Mouse (Mus musculus) right cerebral cortex, postnatal 10 days (tissue): ENCODE results near the gene Wdr19.

Source experiments
- DNase-seq, 2 experiments: peaks; one replicate each; pipeline ENCODE4 v3.0.0; 2021; ENCODE audit warnings: low spot score in 2 of 2

Gene Wdr19

DNA sequence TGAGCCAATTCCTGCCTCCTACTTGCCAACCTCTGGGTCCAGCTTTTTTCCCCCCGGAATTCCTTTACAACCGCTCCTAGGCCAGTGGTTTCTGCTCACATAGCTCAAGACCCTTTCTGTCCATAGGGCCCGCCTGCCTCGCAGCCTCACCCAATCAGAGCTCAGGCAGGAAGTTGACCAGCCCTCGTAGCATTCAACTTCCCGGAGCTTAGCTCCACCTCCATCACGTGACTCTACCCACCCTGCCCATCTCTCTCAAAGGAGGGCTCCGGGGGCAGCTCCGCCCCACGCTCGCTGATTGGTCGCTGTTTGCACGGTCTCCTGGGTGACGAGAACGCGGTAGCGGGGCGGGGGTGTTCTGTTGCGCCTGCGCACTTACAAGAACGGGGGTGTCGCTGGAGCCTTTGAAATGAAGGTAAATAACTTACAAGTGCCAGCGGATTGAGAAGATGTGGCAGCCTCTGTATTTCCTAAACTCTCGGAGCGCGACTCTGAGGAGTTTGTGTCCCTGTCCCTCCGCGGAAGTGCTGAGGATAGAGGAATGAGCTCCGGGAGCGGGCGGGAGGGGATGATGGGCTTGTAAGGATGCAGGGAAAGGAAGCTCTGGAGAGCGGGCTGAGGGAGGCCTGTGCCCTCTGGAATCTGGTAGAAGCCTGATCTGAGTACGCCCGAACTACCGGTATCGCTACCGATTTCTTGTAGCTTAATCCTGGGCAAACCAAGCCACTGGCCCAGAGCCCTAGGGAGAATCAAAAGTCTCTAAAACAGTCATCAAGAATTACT lies at the start of gene Wdr19:
Wdr19 (plus strand) TSS at position 351 of the 783 bp plus-strand sequence.
- peak; percentile 99 to 100 for DNase-seq

DNA sequence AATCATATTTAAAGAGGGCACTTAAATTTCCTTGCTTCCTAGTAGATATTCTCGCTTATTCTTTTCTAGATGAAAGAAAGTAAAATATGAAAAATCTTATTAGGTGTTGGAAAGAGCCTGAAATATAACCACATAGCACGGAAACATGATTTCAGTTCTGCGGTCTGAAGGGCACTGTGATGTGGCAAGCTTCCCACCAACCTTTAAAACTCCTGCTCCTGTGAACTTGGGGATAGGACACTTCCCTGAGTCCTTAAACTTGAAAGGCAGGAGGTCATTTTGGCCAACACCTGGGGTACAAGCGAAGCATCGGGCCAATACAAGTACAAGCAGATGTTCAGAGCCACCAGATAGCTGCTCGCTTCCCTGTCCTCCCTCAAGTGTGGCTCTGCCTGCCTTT lies 49.8 kb upstream of the Wdr19 start:
- DNase-seq: no peak

DNA sequence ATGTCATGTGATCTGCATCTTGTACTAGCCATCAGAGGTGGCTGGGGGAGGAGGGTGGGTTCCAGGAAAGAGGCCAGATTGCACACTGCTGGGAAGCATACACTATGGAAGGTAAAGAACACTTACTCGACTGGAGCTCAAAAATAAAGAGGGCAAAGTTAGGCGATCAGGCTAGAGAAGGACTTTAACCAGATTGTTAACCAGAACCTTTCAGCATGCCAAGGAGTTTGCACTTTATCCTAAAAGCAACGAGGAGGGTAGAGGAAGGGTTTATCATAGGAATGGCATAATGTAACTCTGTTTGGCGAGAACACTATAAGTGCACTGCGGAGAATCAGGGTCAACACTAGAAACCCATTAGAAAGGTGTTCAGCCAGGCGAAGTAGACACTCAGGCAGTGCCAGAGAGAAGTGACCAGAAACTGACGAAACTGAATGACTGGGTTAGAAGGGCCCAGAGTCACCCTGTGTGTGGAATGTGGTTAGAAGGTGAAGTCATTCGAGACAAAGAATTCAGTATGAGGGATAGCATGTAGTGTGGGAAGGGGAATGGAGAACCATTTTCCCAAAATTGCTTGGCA lies 49.0 kb upstream of the Wdr19 start:
- DNase-seq: no peak

DNA sequence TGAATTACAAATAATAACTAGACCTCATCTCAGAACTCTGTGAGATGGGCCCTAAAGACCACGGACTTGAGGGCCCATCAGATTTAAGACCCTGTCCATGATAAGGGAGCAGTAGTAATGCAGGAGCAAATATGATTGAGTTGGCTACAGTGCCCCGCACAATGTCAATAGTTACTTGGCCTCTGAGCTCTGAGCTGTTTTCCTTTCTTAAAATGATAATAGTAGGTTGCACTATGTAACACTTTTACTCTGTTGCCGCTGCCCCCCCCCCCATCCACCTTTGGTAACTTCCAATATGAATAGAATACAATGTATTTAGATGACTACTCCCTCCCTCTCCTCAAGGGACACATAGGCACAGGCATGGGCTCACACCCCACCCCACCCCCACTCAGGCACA lies 48.2 kb upstream of the Wdr19 start:
- DNase-seq: no peak

DNA sequence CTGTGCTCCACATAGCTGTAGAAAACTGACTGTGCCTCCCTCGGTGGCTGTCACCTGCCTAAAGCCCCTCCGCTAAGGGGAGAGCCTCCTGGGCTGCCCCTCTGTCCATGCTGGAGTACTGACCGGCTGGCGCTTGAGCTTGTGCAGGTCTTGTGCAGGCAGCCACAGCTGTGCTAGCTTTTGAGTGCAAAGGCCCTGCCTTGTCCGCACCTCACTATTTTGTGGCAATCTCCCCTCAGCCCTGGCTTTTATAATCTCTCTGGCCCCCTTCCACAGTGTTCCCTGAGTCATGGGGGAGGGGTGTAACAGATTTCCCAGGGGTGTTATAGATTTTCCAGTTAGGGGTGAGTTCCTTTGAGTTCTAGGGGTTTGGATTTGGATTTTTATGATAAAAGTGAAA lies 47.7 kb upstream of the Wdr19 start:
- no peak for DNase-seq

DNA sequence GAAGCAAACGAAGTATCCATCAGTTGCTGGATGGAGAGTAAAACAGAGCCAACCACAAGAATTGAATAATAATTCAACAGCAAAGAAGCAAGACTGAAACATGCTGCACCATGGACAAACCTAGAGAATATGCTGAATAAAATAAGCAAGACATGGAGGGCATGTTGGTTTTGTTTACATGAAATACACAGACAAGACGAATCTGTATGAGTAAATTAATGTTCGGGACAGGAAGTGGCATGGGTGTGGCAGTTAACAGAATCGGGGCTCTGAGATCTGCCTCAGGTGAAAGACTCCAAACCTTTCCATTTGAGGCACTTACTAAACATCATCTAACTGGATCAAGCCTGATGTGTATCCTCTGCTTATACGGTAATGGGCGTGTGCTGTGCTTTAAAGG lies 45.2 kb upstream of the Wdr19 start:
- DNase-seq: peak in 1 of 2 experiments; percentile 7

DNA sequence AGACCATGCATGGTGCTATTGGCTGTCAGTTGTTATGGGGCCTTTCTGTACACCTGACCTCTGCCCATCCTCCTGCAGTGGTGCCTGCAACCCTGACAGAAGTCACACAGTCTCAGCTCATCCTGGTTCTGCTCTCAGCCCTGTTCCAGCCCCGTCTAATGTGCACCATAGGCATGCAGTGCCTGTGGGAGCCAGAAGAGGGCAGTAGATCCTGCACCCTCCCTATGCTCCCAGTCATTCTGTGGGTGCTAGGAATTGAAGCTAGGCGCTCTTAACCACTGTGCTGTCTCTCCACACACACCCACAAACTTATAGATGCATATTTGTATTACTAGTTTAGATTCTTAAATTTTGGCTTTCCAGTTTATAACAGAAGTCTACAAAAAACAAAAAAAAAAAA lies 42.6 kb upstream of the Wdr19 start:
- peak in 1 of 2 experiments; percentile 24 for DNase-seq

DNA sequence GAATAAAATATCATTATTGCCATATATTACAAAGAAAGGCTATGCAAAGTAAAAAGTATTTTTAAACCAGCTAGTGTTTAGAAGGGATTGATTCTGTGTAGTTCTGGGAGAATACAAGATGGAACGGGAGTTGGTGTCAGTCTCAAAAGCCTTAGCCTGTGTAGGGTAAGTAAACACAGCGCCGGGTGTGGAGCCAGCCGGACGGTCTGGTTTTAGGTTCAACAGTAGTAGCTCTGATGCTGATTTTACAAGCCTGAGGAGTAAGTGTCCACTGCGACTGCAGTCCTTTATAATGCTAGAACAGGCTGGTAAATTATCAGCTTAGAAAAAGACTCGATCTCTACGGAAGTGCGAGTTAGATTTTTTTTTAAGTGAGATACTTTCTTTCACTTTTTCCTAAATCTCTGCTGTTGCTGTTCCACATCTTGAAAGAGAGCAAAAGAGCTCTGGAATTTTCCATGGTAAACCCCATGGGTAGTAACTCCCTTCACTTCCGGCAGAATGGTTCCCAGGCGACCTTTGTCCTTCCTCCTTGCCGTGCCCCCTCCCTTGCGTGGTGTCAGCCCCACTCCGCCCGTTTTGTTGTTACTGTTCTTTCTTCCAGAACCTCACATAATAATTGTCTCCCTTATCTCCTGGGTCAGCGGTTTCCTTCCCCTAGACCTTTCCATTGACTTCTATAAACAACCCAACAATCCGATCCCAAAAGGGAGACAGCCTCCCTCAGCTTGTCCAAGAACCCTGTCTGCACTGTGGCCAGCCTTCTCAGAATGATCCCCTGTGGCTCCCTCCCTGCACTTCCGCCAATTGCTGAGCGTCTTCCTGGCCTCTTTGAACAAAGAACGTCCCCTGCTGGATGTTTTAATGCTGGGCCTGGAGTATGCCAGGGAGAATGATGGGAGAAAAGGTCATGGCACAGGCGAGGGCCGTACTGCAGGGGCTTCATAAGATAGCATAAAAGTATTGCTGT lies 41.8 kb upstream of the Wdr19 start:
- peak in 1 of 2 experiments; percentile 16 for DNase-seq

DNA sequence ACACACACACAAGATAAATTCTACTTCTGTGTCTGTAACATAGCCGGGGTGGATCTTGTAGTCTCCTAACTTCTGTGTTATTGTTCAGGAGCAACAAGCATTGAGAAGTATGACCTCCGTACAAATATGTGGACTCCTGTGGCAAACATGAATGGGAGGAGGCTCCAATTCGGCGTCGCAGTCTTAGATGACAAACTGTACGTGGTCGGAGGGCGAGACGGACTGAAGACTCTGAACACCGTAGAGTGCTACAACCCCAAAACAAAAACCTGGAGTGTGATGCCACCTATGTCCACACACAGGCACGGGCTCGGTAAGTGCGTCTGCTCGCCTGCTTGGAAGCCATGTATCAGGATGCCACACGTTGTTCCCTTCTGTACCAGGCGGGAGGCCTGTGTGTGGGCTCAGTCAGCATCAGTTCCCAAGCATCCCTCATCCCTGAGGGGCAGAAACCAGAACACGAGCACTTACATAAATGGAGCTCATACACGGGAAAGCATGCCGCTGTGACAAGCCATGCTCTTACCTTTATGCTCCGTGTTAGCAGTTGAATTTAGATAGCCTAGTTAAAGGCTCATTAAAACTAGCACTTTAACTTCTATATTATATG lies 40.7 kb upstream of the Wdr19 start:
- peak in 1 of 2 experiments; percentile 18 for DNase-seq

DNA sequence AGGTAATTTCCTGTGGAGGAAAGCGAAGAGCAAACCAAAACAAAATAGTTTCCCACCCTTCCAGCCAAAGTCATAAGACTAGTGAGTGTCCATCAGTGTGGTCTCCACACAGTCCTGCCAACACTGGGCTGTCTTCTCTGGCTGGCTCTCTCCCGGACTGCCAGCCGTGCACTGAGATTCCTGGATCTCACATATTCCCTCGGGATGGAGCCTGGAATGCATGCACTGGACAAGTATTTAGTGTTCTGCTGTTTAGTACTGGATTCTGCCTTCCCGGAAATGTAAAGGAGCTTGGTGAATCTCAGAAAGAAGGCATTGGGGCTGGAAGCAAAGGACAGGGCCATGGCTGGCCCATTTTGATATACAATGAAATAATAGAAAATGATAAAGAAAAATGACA lies 36.5 kb upstream of the Wdr19 start:
- DNase-seq: no peak

DNA sequence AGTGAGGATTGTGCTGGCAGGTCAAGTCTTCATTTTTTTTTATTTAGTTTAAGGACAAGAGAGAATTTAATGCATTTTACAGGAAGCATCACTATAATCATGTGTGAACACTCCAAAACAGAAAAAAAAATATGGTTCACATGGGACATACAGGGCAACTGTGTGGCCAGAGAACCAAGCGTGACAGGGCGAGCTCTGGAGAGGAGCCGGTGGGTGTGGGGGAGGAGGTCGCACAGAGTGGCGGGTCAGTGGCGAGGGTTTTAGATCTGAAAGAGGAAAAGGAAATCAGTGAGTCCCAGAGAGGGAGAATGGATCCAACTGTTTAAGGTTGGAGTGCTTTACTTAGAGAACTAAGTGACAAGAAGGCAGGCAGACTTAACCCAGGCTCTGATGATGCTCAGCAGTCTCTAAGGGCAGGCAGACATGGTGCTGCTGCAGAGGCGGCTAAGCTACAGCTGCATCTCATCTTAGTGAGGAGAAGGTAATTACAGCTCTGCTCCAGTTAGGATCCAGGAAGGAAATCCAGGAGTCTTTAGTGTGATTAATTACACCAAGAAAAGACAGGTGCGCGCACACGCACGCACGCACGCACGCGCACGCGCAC lies 35.9 kb upstream of the Wdr19 start:
- DNase-seq: no peak

DNA sequence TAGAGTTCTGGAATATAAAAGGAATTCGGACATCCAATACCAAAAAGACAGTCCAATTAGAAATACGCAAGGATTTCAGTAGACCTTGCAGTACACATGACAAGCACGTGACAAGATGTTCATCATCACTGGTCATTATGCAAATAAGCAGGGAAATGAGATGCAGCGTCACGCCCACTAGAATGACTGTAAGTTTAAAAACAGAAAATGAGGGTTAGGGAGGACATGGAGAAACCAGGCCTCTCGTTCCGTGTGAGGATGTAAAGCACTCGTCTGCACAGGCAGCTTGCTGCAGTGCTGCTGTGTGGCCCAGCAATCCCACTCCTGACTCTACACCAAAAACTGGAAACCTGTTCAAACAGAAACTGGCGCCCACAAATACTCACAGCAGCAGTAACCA lies 29.3 kb upstream of the Wdr19 start:
- no peak for DNase-seq

DNA sequence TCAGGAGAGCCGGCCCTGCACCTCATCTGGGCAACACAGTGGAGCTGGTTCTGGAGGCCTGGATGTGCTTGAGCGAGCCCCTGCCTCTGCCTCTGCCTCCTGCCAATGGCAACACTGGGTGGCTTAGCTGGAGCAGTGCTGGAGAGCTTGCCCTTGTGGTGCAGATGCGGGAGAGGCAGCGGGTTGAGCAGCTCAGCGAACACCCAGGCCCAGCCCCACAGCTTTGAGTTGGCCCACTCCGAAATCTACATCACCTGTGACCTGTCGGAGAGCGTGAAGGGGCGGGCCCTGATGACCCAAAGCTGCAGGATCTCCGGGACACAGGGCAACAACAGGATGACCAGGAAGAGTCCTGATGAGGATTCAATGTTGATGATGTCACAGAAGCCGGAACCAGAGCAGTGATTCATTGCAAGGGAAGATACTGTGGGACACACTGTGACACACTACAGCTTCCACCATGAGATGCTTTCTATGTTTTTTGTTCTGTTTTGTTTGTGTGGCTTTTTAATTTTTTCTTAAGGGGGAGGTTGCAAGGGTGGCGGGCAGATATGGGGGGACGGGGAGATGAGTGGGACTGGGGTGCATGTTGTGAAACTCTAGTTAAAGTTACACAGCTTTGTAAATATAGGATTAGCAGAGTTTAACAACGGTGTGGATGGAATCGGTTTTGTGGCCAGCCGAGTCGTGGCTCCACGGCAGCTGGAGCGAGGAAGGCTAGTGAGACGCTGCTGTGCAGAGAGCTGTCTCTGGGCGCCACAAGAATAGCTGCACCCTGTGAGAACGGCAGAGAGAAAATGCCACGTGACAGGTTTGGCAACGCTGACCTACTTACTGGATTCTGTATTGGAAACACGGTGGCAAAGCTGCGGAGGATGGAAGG lies 24.2 kb upstream of the Wdr19 start:
- peak; percentile 83 to 88 for DNase-seq

DNA sequence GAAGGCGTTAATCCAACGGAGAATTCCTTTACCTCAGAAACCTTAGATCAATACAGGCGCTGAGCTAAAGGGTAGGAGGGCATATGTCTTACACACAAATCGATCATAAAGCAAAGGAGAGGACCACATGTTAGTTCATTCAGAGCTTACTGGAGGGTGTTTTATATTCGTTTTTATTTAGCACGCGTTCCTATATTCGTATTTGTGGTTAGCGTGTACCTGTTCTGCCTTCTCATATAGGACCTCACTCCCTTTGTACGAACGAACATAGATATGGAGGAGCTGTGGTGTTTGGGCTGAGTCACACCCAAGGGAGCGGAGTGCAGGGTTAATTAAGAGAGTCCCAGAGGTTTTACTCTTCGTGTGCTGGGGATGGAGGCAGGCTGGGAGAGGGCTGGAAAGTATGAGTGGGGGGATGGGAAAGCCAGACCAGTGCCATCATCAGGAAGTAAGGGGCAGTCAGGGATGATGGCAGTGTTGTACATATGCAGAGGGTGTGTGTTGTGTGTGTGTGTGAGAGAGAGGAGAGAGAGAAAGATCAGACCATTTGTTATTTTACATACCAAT lies 23.5 kb upstream of the Wdr19 start:
- DNase-seq: no peak

DNA sequence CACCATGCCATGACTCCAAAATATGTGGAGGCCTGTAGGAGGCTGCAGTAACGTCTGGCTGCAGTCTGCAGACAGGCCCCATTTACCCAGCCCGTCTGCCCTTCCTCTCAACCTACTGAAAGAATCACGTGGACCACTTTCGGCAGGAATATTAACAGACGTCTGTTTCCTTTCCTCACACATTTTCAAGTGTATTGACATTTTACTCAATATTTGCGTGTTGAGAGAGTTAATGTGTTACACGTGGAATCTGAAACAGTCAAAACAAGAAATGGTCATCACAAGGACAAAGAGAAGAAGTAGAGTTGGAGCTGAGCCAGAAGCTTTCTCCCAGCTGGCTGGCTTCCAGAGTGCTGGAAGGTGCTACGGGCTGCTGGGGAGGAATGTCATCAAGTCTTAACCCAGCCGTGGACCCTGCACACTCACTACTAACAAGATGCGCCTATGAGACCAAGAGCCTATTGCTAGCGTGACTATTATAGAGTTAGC lies 22.4 kb upstream of the Wdr19 start:
- no peak for DNase-seq

DNA sequence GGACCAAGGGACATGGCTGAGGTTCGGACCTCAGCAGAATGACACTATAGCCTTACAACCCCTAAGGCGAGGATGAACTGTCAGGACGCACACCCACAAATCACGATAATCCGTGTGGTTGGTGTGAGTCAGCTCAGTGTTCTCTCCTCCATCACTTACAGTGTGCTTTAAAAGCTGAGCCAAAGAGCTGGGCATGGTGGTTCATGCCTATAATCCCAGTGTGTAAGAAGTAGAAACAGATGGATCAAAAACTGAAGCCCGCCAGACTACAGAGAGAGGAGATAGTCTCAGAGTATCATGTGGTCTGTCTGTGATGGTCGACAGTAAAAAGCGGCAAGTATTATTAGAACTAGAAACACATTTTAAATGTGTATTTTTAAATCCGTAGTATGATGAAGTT lies 21.0 kb upstream of the Wdr19 start:
- peak in 1 of 2 experiments; percentile 56 for DNase-seq

DNA sequence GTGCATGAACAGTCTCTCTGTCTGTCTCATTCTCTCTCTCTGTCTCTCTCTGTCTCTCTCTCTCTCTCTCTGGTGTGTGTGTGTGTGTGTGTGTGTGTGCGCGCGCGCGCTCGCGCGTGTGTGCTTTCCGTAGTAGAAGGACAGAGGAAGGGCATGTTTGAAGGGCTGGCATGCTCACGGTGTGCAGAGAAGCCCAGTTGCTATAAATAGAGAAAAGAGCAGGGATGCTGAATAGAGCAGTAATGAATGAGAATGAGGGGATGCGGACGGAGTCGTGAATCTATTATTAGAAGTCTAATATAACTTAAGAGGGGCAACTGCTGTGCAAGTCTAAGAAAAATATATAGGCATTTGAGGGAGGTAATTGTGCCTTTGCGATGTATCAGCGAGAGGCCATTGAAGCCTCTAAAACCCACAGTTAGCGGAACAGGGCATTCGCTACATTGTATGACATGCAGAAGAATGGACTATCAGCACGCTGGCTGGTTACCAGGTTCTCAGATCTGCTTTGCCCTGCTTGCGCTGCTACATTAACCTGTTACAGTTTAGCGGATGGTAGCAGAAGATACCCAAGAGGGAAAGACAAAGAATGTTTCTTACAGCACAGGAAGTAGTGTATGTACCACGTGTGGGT lies 18.2 kb upstream of the Wdr19 start:
- DNase-seq: no peak

DNA sequence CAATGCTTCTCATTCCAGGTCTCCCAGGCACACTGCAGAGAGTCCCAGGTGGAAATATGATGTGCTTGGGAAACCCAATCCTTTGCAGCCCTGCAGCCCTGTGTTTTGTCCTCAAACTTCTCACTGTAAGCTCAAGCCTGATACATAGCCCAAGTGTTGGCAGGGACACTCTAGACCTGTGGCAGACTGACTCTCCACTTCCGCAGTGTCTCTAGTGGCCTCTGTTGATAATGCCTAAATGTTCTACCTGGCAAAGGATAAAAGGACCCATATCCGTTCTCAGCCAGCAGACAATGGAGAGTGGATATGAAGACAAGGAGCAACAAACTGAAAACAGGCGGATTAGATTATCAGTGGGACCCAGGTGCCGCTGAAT lies 17.7 kb upstream of the Wdr19 start:
- DNase-seq: no peak

DNA sequence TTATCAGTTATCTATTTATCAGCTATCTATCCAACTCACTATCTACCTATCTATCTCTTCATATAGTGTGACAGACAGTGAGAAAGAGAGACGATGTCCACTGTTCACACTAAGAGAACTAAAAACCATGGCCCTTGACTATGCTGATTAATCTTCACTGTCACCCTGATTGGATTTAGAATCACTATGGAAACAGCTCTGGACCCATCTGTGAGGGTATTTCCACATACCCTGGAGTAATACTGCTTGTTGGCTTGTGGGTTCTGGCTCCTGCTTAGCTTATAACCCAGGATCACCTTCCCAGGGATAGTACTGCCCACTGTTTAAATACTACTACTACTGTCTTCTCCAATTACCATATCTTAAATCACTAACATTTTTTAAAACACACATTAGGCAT lies 17.2 kb upstream of the Wdr19 start:
- peak in 1 of 2 experiments; percentile 3 for DNase-seq

DNA sequence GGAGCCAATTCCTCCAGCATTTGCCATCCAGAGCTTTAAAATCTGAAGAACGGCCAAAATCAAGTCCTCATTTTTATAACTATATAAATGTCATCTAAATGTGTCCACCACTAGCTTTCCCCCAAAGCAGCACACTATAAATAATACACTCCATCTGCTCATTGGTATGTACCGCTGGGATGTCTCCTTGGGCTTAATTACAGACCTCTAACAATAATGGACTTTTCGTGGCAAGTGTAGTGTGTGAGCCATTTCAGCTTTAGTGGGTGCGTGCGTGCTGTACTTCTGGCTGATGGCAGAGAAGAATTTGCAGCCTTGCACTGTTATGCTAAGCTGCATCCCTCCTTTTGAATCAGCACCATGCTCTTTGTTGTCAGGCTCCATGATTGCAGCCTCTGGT lies 7.9 kb upstream of the Wdr19 start:
- DNase-seq: peak in 1 of 2 experiments; percentile 48
